Mouse (Mus musculus) testis, adult 2 months (tissue): ENCODE measurements around the gene Jmjd4.

Experiments
- CTCF ChIP-seq: fragments of 200-500 bp; IDR thresholded peaks from 2 replicates; pipeline ENCODE4 v1.5.1; 2012; ENCODE audit warnings: low read depth, mild to moderate bottlenecking, inconsistent platforms, low read length, moderate library complexity; ENCODE audit not compliant: control insufficient read depth, insufficient read depth, insufficient replicate concordance
- POLR2A ChIP-seq: fragments of 200-500 bp; IDR thresholded peaks from 2 replicates; pipeline ENCODE4 v1.6.1; 2012; ENCODE audit warnings: low read depth, mild to moderate bottlenecking, inconsistent platforms, low read length, moderate library complexity; ENCODE audit not compliant: control insufficient read depth

DNA sequence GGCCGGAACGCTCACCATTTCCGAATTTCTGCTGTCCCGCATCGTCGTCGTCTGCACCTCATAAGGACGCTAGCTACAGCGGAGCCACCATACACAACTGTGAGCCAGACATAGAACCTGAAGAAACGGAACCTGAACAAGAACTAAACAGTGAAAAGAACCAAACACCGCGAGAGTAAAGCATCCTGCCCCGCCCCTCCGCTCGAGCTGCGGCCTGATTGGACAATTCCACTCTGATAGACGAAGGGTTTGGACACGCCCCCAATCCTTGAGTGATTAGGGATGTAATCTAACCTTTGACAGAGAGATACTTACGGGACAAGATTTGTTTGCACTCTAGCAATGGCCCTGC lies 22.5 kb downstream of the Jmjd4 start, which contains the start of gene Zfp867:
- TF ChIP-seq CTCF (no peak), POLR2A (peak; percentile 77; the same call in 1 of the 2 replicates)
